Mouse (Mus musculus) heart, embryonic 14.5 days (tissue): ENCODE data around the gene Pax2. TPM values are rescaled to one million over a fixed set of nuclear protein-coding genes. Genes with fewer than 3 reads are reported as not detected.

ENCODE experiments used
- ATAC-seq: fragments of 200-750 bp; cut with Nextera tagmentation; 2 replicates; pipeline ENCODE4 v1.8.0; 2017; ENCODE audit warnings: low read depth, moderate TSS enrichment; ENCODE audit not compliant: insufficient number of reproducible peaks, insufficient read depth, low FRiP score
- H3K27ac ChIP-seq, 2 experiments: fragments of 200-500 bp in 1 of 2; fragments of 300-500 bp in 1 of 2; sonication (generic) in 1 of 2; replicated peaks in 1 of 2; 2 replicates each; pipeline ENCODE4 v1.5.1; 2012 to 2014; ENCODE audit warnings: low read depth in 2 of 2, low read length in 2 of 2, control low read depth in 1 of 2, mild to moderate bottlenecking in 1 of 2, mixed read lengths in 1 of 2; ENCODE audit not compliant: control insufficient read depth in 1 of 2, insufficient read depth in 1 of 2
- H3K27me3 ChIP-seq: fragments of 300-500 bp; sonication (generic); 2 replicates; pipeline ENCODE4 v1.6.1; 2014; ENCODE audit warnings: mild to moderate bottlenecking, low read length, control low read depth; ENCODE audit not compliant: control insufficient read depth, insufficient read depth
- H3K36me3 ChIP-seq: fragments of 300-500 bp; sonication (generic); 2 replicates; pipeline ENCODE4 v1.6.1; 2014; ENCODE audit warnings: mild to moderate bottlenecking, control low read depth, low read length, mixed read lengths; ENCODE audit not compliant: control insufficient read depth, insufficient read depth
- H3K4me1 ChIP-seq, 2 experiments: fragments of 200-500 bp in 1 of 2; fragments of 300-500 bp in 1 of 2; sonication (generic) in 1 of 2; 2 replicates each; pipeline ENCODE4 v1.6.1; 2012 to 2014; ENCODE audit warnings: low read length in 2 of 2, control low read depth in 1 of 2, mixed read lengths in 1 of 2; ENCODE audit not compliant: control insufficient read depth in 2 of 2, insufficient read depth in 2 of 2
- H3K4me2 ChIP-seq: fragments of 300-500 bp; sonication (generic); 2 replicates; pipeline ENCODE4 v1.6.1; 2014; ENCODE audit warnings: mild to moderate bottlenecking, low read length
- H3K4me3 ChIP-seq, 2 experiments: fragments of 200-500 bp in 1 of 2; fragments of 300-500 bp in 1 of 2; sonication (generic) in 1 of 2; 2 replicates each; pipeline ENCODE4 v1.5.1; 2012 to 2014; ENCODE audit warnings: low read length in 2 of 2, mild to moderate bottlenecking in 2 of 2, control low read depth in 1 of 2, low read depth in 1 of 2, moderate library complexity in 1 of 2; ENCODE audit not compliant: control insufficient read depth in 1 of 2, insufficient read depth in 1 of 2
- H3K9ac ChIP-seq: fragments of 300-500 bp; sonication (generic); 2 replicates; pipeline ENCODE4 v1.6.1; 2014; ENCODE audit warnings: mild to moderate bottlenecking, low read length
- H3K9me3 ChIP-seq: fragments of 300-500 bp; sonication (generic); 2 replicates; pipeline ENCODE4 v1.6.1; 2016; ENCODE audit warnings: low read length, control low read depth; ENCODE audit not compliant: control insufficient read depth
- WGBS: fragments of 180-500 bp; shearing (Covaris S2); extraction: QIAGEN DNeasy Blood & Tissue Kit; methylation state at CpG from one replicate; pipeline ENCODE4 v1.1.7; 2014; 5-methylcytosine and 5-hydroxymethylcytosine counted together
- polyA plus RNA-seq: library from polyadenylated mRNA; unstranded; fragments of >200 nt; fragmentation: Nextera tagmentation; extraction: Ambion mirVana; gene quantifications from 2 replicates; pipeline ENCODE4 v1.2.1, GENCODE M21; 2014

The Pax2 gene
- polyA plus RNA-seq, 1 experiment from 2014 or later: not detected

- peaks cover 2 to 12% of the 10 kb centered on the region in 2 experiments; a peak in 3 of 4 replicates for H3K4me1 ChIP-seq
- H3K4me2 ChIP-seq: peak overlapping the region; percentile 37
- ATAC-seq: no peak
- no peaks in the 10 kb centered on the region for H3K9me3 ChIP-seq
- no peaks in the 10 kb centered on the region for H3K36me3 ChIP-seq
- WGBS: under 1% methylated on average over 42 of the region's 42 CpGs
- no peak overlapping the region for H3K9ac ChIP-seq
- peak overlapping the region in 1 of 2 experiments; percentile 17; a peak in 1 of 4 replicates for H3K4me3 ChIP-seq
- H3K27me3 ChIP-seq: peaks cover 99% of the 10 kb centered on the region
- H3K27ac ChIP-seq: no peak overlapping the region
Measured at GRCm38 (mm10) chr19:44750051-44751041, 5.5 kb upstream of the Pax2 start.

GRCm38 (mm10) chr19:44751042-44751441 lies 4.8 kb upstream of the Pax2 start:
- under 1% methylated on average over 9 of the region's 9 CpGs for WGBS
- Histone ChIP-seq H3K9me3 (no peaks in the 10 kb centered on the region), H3K27ac (no peak overlapping the region), H3K27me3 (peaks cover 99% of the 10 kb centered on the region), H3K36me3 (no peaks in the 10 kb centered on the region), H3K9ac (no peak overlapping the region), H3K4me3 (0 out of 4 replicates have a peak overlapping the region, but pooled peaks of 1 of the 2 experiments have one; percentile 17), H3K4me2 (no peak overlapping the region), H3K4me1 (peaks cover 5 to 19% of the 10 kb centered on the region in 2 experiments; a peak in 3 of 4 replicates)
- ATAC-seq: no peak

GRCm38 (mm10) chr19:44751551-44751950 lies 4.3 kb upstream of the Pax2 start:
- peaks cover 99% of the 10 kb centered on the region for H3K27me3 ChIP-seq
- no peaks in the 10 kb centered on the region for H3K9me3 ChIP-seq
- H3K4me3 ChIP-seq: no peak overlapping the region
- H3K9ac ChIP-seq: no peak overlapping the region
- ATAC-seq: no peak
- no peaks in the 10 kb centered on the region for H3K36me3 ChIP-seq
- WGBS: 5% methylated on average over 3 of the region's 3 CpGs
- no peak overlapping the region for H3K27ac ChIP-seq
- H3K4me2 ChIP-seq: no peak overlapping the region
- peaks cover 5 to 21% of the 10 kb centered on the region in 2 experiments; a peak in 3 of 4 replicates for H3K4me1 ChIP-seq

- H3K9me3 ChIP-seq: no peaks in the 10 kb centered on the region
- no peak overlapping the region for H3K9ac ChIP-seq
- no peak overlapping the region for H3K27ac ChIP-seq
- no peak for ATAC-seq
- no peak overlapping the region for H3K4me3 ChIP-seq
- H3K4me2 ChIP-seq: no peak overlapping the region
- no peaks in the 10 kb centered on the region for H3K36me3 ChIP-seq
- WGBS: 3% methylated on average over 31 of the region's 31 CpGs
- H3K4me1 ChIP-seq: peaks cover 5 to 25% of the 10 kb centered on the region in 2 experiments; a peak in 3 of 4 replicates
- H3K27me3 ChIP-seq: peaks cover 99% of the 10 kb centered on the region
Measured at GRCm38 (mm10) chr19:44752056-44752940, 3.5 kb upstream of the Pax2 start.

GRCm38 (mm10) chr19:44753361-44753760 lies 2.5 kb upstream of the Pax2 start:
- Histone ChIP-seq H3K27me3 (peaks cover 99% of the 10 kb centered on the region), H3K4me2 (no peak overlapping the region), H3K9ac (no peak overlapping the region), H3K36me3 (no peaks in the 10 kb centered on the region), H3K4me1 (peaks cover 5 to 27% of the 10 kb centered on the region in 2 experiments; a peak in 3 of 4 replicates), H3K4me3 (no peak overlapping the region), H3K9me3 (no peaks in the 10 kb centered on the region), H3K27ac (no peak overlapping the region)
- WGBS: 4% methylated on average over 14 of the region's 14 CpGs
- no peak for ATAC-seq

- H3K36me3 ChIP-seq: no peaks in the 10 kb centered on the region
- no peaks in the 10 kb centered on the region for H3K9me3 ChIP-seq
- peak overlapping the region; percentile 77; the same call in 1 of the 2 replicates for H3K4me2 ChIP-seq
- H3K27me3 ChIP-seq: peaks cover 96% of the 10 kb centered on the region
- no peak for ATAC-seq
- 2% methylated on average over 16 of the region's 16 CpGs for WGBS
- no peak overlapping the region for H3K27ac ChIP-seq
- H3K4me1 ChIP-seq: peaks cover 5 to 31% of the 10 kb centered on the region in 2 experiments; a peak in 3 of 4 replicates
- no peak overlapping the region for H3K9ac ChIP-seq
- H3K4me3 ChIP-seq: no peak overlapping the region
Measured at GRCm38 (mm10) chr19:44754461-44755377, 1.1 kb upstream of the Pax2 start.
